Mouse (Mus musculus) gastrocnemius, adult 8-10 months (tissue): ENCODE data around the gene Astl. TPM values are rescaled to one million over a fixed set of nuclear protein-coding genes. Genes with fewer than 3 reads are reported as not detected.

Experiments used
- total RNA-seq, 4 experiments: library from RNA; stranded (reverse); gene quantifications; 2 replicates each; pipeline ENCODE4 v1.2.4; 2022

Gene Astl
- total RNA-seq, 4 experiments from 2014 or later = not detected

Other genes starting within 250 kb of the Astl start
- gene Ncaph, start 204.7 kb upstream of the Astl start, total RNA-seq = 1 to 10 TPM in 2 of 4 experiments, under 1 TPM in 2; 0.44 to 1.2 (median 0.81) TPM
- 1 to 10 TPM; 3.3 to 4.8 (median 4.1) TPM for gene Itpripl1, start 195.2 kb upstream of the Astl start, total RNA-seq
- gene 1810024B03Rik, start 130.4 kb upstream of the Astl start, total RNA-seq = under 1 TPM; 0.36 to 0.90 (median 0.51) TPM
- 10 to 100 TPM; 48.9 to 54.3 (median 50.6) TPM for gene Snrnp200, start 130.3 kb upstream of the Astl start, total RNA-seq
- 10 to 100 TPM; 48.9 to 57.8 (median 54.9) TPM for gene Ciao1, start 90.8 kb upstream of the Astl start, total RNA-seq
- 10 to 100 TPM; 21.1 to 27.7 (median 25.2) TPM for gene Tmem127, start 90.7 kb upstream of the Astl start, total RNA-seq
- gene Stard7, start 68.4 kb upstream of the Astl start, total RNA-seq = 100 to 1,000 TPM; 108 to 119 (median 116) TPM
- 1 to 10 TPM in 3 of 4 experiments, under 1 TPM in 1; 0.44 to 1.4 (median 1.1) TPM for gene Dusp2, start 2.5 kb upstream of the Astl start, total RNA-seq
- gene Adra2b, start 24.6 kb downstream of the Astl start, total RNA-seq = under 1 TPM; 0.41 to 0.83 (median 0.50) TPM
- gene Gpat2, start 86.6 kb downstream of the Astl start, total RNA-seq = not detected
- 10 to 100 TPM; 17.6 to 24.4 (median 20.8) TPM for gene Fahd2a, start 105.9 kb downstream of the Astl start, total RNA-seq
- gene Kcnip3, start 183.5 kb downstream of the Astl start, total RNA-seq = under 1 TPM; 0.15 to 0.47 (median 0.24) TPM
- not detected for gene Prom2, start 202.8 kb downstream of the Astl start, total RNA-seq
- 1 to 10 TPM; 2.2 to 3.6 (median 2.3) TPM for gene Zfp661, start 248.5 kb downstream of the Astl start, total RNA-seq
- 10 to 100 TPM; 64.8 to 78.4 (median 74.5) TPM for gene Mrps5, start 248.6 kb downstream of the Astl start, total RNA-seq